Mouse (Mus musculus) heart, embryonic 14.5 days (tissue): Measurements from ENCODE around the gene Fbxw5. TPM values are rescaled to one million over a fixed set of nuclear protein-coding genes. Genes with fewer than 3 reads are reported as not detected.
"Not testable (repeated sequence)": the region's sequence is repeated elsewhere in the genome, so short reads cannot be mapped to it uniquely, and the experiment has no call there.

ENCODE experiments used
- ATAC-seq: fragments of 200-750 bp; cut with Nextera tagmentation; 2 replicates; pipeline ENCODE4 v1.8.0; 2017; ENCODE audit warnings: low read depth, moderate TSS enrichment; ENCODE audit not compliant: insufficient number of reproducible peaks, insufficient read depth, low FRiP score
- H3K27ac ChIP-seq, 2 experiments: fragments of 200-500 bp in 1 of 2; fragments of 300-500 bp in 1 of 2; sonication (generic) in 1 of 2; replicated peaks in 1 of 2; 2 replicates each; pipeline ENCODE4 v1.5.1; 2012 to 2014; ENCODE audit warnings: low read depth in 2 of 2, low read length in 2 of 2, control low read depth in 1 of 2, mild to moderate bottlenecking in 1 of 2, mixed read lengths in 1 of 2; ENCODE audit not compliant: control insufficient read depth in 1 of 2, insufficient read depth in 1 of 2
- H3K27me3 ChIP-seq: fragments of 300-500 bp; sonication (generic); 2 replicates; pipeline ENCODE4 v1.6.1; 2014; ENCODE audit warnings: mild to moderate bottlenecking, low read length, control low read depth; ENCODE audit not compliant: control insufficient read depth, insufficient read depth
- H3K36me3 ChIP-seq: fragments of 300-500 bp; sonication (generic); 2 replicates; pipeline ENCODE4 v1.6.1; 2014; ENCODE audit warnings: mild to moderate bottlenecking, control low read depth, low read length, mixed read lengths; ENCODE audit not compliant: control insufficient read depth, insufficient read depth
- H3K4me1 ChIP-seq, 2 experiments: fragments of 200-500 bp in 1 of 2; fragments of 300-500 bp in 1 of 2; sonication (generic) in 1 of 2; 2 replicates each; pipeline ENCODE4 v1.6.1; 2012 to 2014; ENCODE audit warnings: low read length in 2 of 2, control low read depth in 1 of 2, mixed read lengths in 1 of 2; ENCODE audit not compliant: control insufficient read depth in 2 of 2, insufficient read depth in 2 of 2
- H3K4me2 ChIP-seq: fragments of 300-500 bp; sonication (generic); 2 replicates; pipeline ENCODE4 v1.6.1; 2014; ENCODE audit warnings: mild to moderate bottlenecking, low read length
- H3K4me3 ChIP-seq, 2 experiments: fragments of 200-500 bp in 1 of 2; fragments of 300-500 bp in 1 of 2; sonication (generic) in 1 of 2; 2 replicates each; pipeline ENCODE4 v1.5.1; 2012 to 2014; ENCODE audit warnings: low read length in 2 of 2, mild to moderate bottlenecking in 2 of 2, control low read depth in 1 of 2, low read depth in 1 of 2, moderate library complexity in 1 of 2; ENCODE audit not compliant: control insufficient read depth in 1 of 2, insufficient read depth in 1 of 2
- H3K9ac ChIP-seq: fragments of 300-500 bp; sonication (generic); 2 replicates; pipeline ENCODE4 v1.6.1; 2014; ENCODE audit warnings: mild to moderate bottlenecking, low read length
- H3K9me3 ChIP-seq: fragments of 300-500 bp; sonication (generic); 2 replicates; pipeline ENCODE4 v1.6.1; 2016; ENCODE audit warnings: low read length, control low read depth; ENCODE audit not compliant: control insufficient read depth
- WGBS: fragments of 180-500 bp; shearing (Covaris S2); extraction: QIAGEN DNeasy Blood & Tissue Kit; methylation state at CpG from one replicate; pipeline ENCODE4 v1.1.7; 2014; 5-methylcytosine and 5-hydroxymethylcytosine counted together
- polyA plus RNA-seq: library from polyadenylated mRNA; unstranded; fragments of >200 nt; fragmentation: Nextera tagmentation; extraction: Ambion mirVana; gene quantifications from 2 replicates; pipeline ENCODE4 v1.2.1, GENCODE M21; 2014

The Fbxw5 gene
- polyA plus RNA-seq, 1 experiment from 2014 or later: 82.8 TPM

DNA sequence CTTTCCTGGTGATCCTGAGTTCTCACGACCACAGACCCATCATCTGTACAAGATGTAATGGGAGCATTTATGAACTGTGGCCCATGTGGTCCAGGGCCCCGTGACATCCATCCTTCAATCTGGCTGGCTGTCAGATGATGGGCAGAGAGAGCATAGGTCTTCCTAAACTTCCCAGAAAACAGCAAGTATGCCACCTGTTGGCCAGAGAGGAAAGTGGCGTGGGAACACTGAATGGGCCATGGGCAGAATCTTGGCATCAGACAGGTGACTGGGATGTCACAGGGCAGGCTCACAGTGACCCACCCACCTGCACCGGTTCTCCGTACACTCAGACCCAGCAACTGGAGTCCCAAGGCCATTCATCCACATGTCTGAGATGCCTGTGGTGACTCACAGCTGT, 50.6 kb downstream of the Fbxw5 start:
- WGBS: 34% methylated on average over 5 of the region's 5 CpGs
- no peaks in the 10 kb centered on the region for H3K36me3 ChIP-seq
- ATAC-seq: no peak
- no peak overlapping the region for H3K27ac ChIP-seq
- no peak overlapping the region for H3K9ac ChIP-seq
- no peak overlapping the region for H3K4me2 ChIP-seq
- no peaks in the 10 kb centered on the region for H3K4me1 ChIP-seq
- no peak overlapping the region for H3K4me3 ChIP-seq
- H3K27me3 ChIP-seq: no peaks in the 10 kb centered on the region
- H3K9me3 ChIP-seq: no peaks in the 10 kb centered on the region

GRCm38 (mm10) chr2:25553171-25553786, 52.7 kb downstream of the Fbxw5 start:
- not testable (repeated sequence) for H3K27me3 ChIP-seq, H3K4me3 ChIP-seq, H3K36me3 ChIP-seq, H3K9me3 ChIP-seq, H3K27ac ChIP-seq, H3K9ac ChIP-seq, ATAC-seq, H3K4me1 ChIP-seq, H3K4me2 ChIP-seq
- WGBS: 78% methylated on average over 4 of the region's 4 CpGs

Other genes starting within 250 kb of the Fbxw5 start
- gene Tmem203, start 245.3 kb upstream of the Fbxw5 start, polyA plus RNA-seq: 12.3 and 16.3 TPM in 2 replicates
- 2.3 and 3.1 TPM in 2 replicates for gene Tprn, start 238.1 kb upstream of the Fbxw5 start, polyA plus RNA-seq
- gene Ssna1, start 228.3 kb upstream of the Fbxw5 start, polyA plus RNA-seq: 150 and 163 TPM in 2 replicates
- gene Anapc2, start 228.3 kb upstream of the Fbxw5 start, polyA plus RNA-seq: 70.2 and 71.3 TPM in 2 replicates
- gene Tmem210, start 212.6 kb upstream of the Fbxw5 start, polyA plus RNA-seq: not detected in 2 replicates
- gene Lrrc26, start 210.8 kb upstream of the Fbxw5 start, polyA plus RNA-seq: not detected in 2 replicates
- gene Grin1, start 181.6 kb upstream of the Fbxw5 start, polyA plus RNA-seq: 0.05 TPM in 1 of 2 replicates, not detected in the other
- gene Man1b1, start 168.4 kb upstream of the Fbxw5 start, polyA plus RNA-seq: 42.8 and 48.1 TPM in 2 replicates
- gene Dpp7, start 144.4 kb upstream of the Fbxw5 start, polyA plus RNA-seq: 11.5 and 12.4 TPM in 2 replicates
- gene Uap1l1, start 135.1 kb upstream of the Fbxw5 start, polyA plus RNA-seq: 17.6 and 18.3 TPM in 2 replicates
- gene Sapcd2, start 128.4 kb upstream of the Fbxw5 start, polyA plus RNA-seq: 14.4 and 17.7 TPM in 2 replicates
- 0.81 and 0.85 TPM in 2 replicates for gene Entpd2, start 104.9 kb upstream of the Fbxw5 start, polyA plus RNA-seq
- 29.3 and 29.5 TPM in 2 replicates for gene Npdc1, start 101.4 kb upstream of the Fbxw5 start, polyA plus RNA-seq
- gene Fut7, start 77.5 kb upstream of the Fbxw5 start, polyA plus RNA-seq: 0.14 TPM in 1 of 2 replicates, not detected in the other
- gene Abca2, start 72.0 kb upstream of the Fbxw5 start, polyA plus RNA-seq: 3.8 and 4.3 TPM in 2 replicates
- gene Clic3, start 43.9 kb upstream of the Fbxw5 start, polyA plus RNA-seq: 3.8 and 4.6 TPM in 2 replicates
- 31.0 and 32.6 TPM in 2 replicates for gene Paxx, start 39.7 kb upstream of the Fbxw5 start, polyA plus RNA-seq
- 98.5 and 112 TPM in 2 replicates for gene Ptgds, start 30.7 kb upstream of the Fbxw5 start, polyA plus RNA-seq
- gene Lcn12, start 6.8 kb upstream of the Fbxw5 start, polyA plus RNA-seq: not detected in 2 replicates
- 2.9 and 4.9 TPM in 2 replicates for gene C8g, start 969 bp downstream of the Fbxw5 start, polyA plus RNA-seq
- gene Traf2, start 46.2 kb downstream of the Fbxw5 start, polyA plus RNA-seq: 19.1 and 19.8 TPM in 2 replicates
- gene Edf1, start 57.1 kb downstream of the Fbxw5 start, polyA plus RNA-seq: 279 and 319 TPM in 2 replicates
- 1.4 and 1.9 TPM in 2 replicates for gene Mamdc4, start 74.1 kb downstream of the Fbxw5 start, polyA plus RNA-seq
- 240 and 250 TPM in 2 replicates for gene Phpt1, start 74.5 kb downstream of the Fbxw5 start, polyA plus RNA-seq
- gene Ajm1, start 81.0 kb downstream of the Fbxw5 start, polyA plus RNA-seq: not detected in 2 replicates
- gene Rabl6, start 107.8 kb downstream of the Fbxw5 start, polyA plus RNA-seq: 41.9 and 42.1 TPM in 2 replicates
- gene Ccdc183, start 116.9 kb downstream of the Fbxw5 start, polyA plus RNA-seq: 0.07 and 0.27 TPM in 2 replicates
- 22.8 and 28.2 TPM in 2 replicates for gene Tmem141, start 121.3 kb downstream of the Fbxw5 start, polyA plus RNA-seq
- 1.8 and 3.2 TPM in 2 replicates for gene Fcna, start 127.3 kb downstream of the Fbxw5 start, polyA plus RNA-seq
- gene Lcn8, start 152.4 kb downstream of the Fbxw5 start, polyA plus RNA-seq: not detected in 2 replicates
- gene Lcn5, start 157.2 kb downstream of the Fbxw5 start, polyA plus RNA-seq: not detected in 2 replicates
- gene Lcn6, start 176.0 kb downstream of the Fbxw5 start, polyA plus RNA-seq: not detected in 2 replicates
- not detected in 2 replicates for gene Lcn10, start 182.0 kb downstream of the Fbxw5 start, polyA plus RNA-seq
- not detected in 2 replicates for gene Obp2a, start 199.3 kb downstream of the Fbxw5 start, polyA plus RNA-seq
- gene Bmyc, start 206.0 kb downstream of the Fbxw5 start, polyA plus RNA-seq: 36.7 and 44.1 TPM in 2 replicates
- not detected in 2 replicates for gene Obp2b, start 236.3 kb downstream of the Fbxw5 start, polyA plus RNA-seq